Mouse (Mus musculus): ENCODE measurements around the gene Zcchc7. TPM values are rescaled to one million over a fixed set of nuclear protein-coding genes. Genes with fewer than 3 reads are reported as not detected.
"Not testable (repeated sequence)": the region's sequence is repeated elsewhere in the genome, so short reads cannot be mapped to it uniquely, and the experiment has no call there.

Gene Zcchc7
- total RNA-seq, 2 experiments from 2014 or later: 22.8 to 32.0 TPM

GRCm38 (mm10) chr4:44906399-44906798 is 150.7 kb downstream of the Zcchc7 start:
- DNase-seq (ENCODE audit: low spot score in 2 of 2): no peak

GRCm38 (mm10) chr4:44910065-44910464 is 154.4 kb downstream of the Zcchc7 start:
- no peak for DNase-seq (ENCODE audit: low spot score in 2 of 2)

DNA sequence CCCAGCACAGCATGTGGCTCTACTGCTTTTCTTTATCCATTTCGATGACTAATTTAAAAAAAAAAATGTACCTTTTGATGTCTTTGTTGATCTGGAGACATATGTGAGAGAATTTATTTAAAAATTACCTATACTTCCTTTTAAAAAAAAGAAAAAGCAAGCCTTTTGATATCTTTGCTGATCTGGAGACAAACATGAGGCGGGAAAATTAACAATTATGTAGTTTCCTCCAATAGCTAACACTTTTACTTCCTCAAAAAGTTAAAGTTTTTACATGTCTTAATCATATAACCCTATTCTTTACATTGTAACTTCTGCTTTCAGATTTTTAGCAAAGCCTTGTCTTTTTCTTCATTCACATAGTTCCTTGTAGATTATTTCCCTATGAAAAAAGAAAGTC is 155.2 kb downstream of the Zcchc7 start:
- no peak for DNase-seq (ENCODE audit: low spot score in 2 of 2)

- no peak for DNase-seq (ENCODE audit: low spot score in 2 of 2)
Measured at GRCm38 (mm10) chr4:44917312-44917848, 161.7 kb downstream of the Zcchc7 start.

DNA sequence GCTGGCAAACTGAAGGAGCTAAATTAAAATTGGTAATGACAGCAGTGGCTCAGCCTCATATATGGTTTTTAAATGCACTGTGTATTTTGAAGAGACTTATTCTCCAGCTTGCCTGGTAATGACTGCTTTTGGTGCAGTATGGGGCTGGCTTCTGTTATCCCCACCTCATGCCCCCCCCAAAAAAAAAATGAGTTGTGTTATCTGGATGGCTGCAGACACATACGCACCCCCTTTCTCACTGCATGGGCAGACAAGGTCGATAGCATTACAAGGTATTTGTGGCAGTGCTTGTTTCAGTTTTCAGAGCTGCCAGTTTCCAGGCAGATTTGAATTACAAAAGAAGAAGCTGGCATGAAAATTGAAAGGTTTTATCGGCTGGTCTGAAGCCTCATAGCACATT is 162.2 kb downstream of the Zcchc7 start:
- no peak for DNase-seq (ENCODE audit: low spot score in 2 of 2)

DNA sequence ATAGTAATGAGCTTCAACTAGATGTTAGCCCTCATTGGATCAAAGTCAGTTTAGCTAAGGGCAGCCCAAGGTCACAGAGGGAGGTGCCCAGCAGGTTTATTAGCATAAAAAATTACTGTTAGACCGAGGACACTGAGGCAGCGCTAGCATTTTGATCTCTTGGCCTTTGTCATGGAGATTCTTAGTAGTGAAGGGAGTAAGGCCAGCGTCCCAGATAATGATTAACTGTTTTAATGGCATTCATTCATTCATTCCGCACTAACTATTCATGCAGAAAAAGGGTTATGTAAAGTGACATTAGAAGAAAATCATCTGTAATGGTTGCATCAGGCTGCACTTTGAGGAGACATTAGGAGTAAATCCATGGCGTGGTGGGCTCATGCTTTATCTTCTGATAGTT is 165.2 kb downstream of the Zcchc7 start:
- no peak for DNase-seq (ENCODE audit: low spot score in 2 of 2)

GRCm38 (mm10) chr4:44922466-44923128 is 166.9 kb downstream of the Zcchc7 start:
- no peak for DNase-seq (ENCODE audit: low spot score in 2 of 2)

DNA sequence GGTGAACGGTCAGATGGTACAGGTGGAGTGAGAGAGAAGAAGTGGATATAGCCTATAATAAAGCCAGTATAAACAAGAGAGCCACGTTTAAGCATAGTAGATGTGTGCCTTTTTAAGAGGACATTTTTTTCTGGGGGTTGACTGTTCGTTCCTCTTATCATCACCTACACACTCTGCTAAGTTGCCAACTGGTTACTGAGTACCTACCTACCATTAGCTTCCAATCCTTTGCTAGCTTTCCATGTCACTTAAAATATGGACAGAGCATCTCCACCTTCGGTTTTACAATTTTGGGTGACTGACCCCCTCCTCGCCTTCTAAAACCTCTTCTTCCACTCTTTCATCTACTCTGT is 167.4 kb downstream of the Zcchc7 start:
- no peak for DNase-seq (ENCODE audit: low spot score in 2 of 2)

- no peak for DNase-seq (ENCODE audit: low spot score in 2 of 2)
Measured at GRCm38 (mm10) chr4:44927934-44928333, 172.3 kb downstream of the Zcchc7 start.

DNA sequence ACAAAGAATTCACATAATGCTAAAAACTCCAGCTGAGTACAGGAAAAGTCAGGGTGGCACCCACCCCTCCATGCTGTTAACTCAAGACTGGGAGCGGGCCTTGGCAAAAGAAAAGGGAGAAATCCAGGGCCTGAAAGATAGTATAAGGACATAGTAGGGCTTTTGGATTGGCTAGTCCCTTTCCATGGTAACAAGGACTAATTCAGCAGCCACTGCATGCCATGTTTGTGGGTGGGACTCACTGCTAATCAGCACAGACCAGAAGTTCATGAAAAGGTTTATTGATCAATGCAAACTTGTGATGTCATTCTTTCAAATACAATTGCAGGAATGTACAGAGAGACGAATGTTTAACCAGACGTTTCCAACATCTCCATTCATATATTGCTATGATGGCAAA is 173.1 kb downstream of the Zcchc7 start:
- no peak for DNase-seq (ENCODE audit: low spot score in 2 of 2)

- DNase-seq (ENCODE audit: low spot score in 2 of 2): no peak
Measured at GRCm38 (mm10) chr4:44930406-44930805, 174.7 kb downstream of the Zcchc7 start.

- DNase-seq (ENCODE audit: low spot score in 2 of 2): no peak
Measured at GRCm38 (mm10) chr4:44931732-44932131, 176.1 kb downstream of the Zcchc7 start.

GRCm38 (mm10) chr4:44938359-44939340 is 183.0 kb downstream of the Zcchc7 start:
- no peak for DNase-seq (ENCODE audit: low spot score in 2 of 2)

- DNase-seq (ENCODE audit: low spot score in 2 of 2): no peak
Measured at GRCm38 (mm10) chr4:44939576-44940249, 184.0 kb downstream of the Zcchc7 start.

- no peak for DNase-seq (ENCODE audit: low spot score in 2 of 2)
Measured at GRCm38 (mm10) chr4:44940286-44940685, 184.6 kb downstream of the Zcchc7 start.

DNA sequence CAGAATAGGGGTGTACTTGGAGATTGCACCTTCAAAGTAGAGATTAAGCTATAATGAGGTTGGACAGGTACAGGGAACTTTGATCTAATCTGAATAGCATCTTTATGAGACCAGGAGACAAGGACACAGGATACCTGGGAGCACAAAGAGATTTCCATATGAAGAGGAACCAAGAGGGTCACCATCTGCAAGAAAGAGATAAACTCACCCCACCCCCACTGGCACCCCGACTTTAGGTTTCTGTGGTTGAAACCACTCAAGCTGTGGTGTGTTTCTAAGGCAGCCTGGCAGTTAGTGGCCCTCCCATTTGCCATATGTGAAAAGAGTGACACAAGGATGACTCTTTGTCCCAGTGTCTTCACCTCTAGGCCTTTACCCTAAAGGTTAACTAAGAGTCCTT is 186.6 kb downstream of the Zcchc7 start:
- no peak for DNase-seq (ENCODE audit: low spot score in 2 of 2)

GRCm38 (mm10) chr4:44943480-44943879 is 187.8 kb downstream of the Zcchc7 start:
- no peak for DNase-seq (ENCODE audit: low spot score in 2 of 2)

GRCm38 (mm10) chr4:44944426-44945075 is 188.9 kb downstream of the Zcchc7 start:
- DNase-seq (ENCODE audit: low spot score in 2 of 2): no peak

GRCm38 (mm10) chr4:44946126-44946525 is 190.4 kb downstream of the Zcchc7 start:
- not testable (repeated sequence) for DNase-seq (ENCODE audit: low spot score in 2 of 2)

DNA sequence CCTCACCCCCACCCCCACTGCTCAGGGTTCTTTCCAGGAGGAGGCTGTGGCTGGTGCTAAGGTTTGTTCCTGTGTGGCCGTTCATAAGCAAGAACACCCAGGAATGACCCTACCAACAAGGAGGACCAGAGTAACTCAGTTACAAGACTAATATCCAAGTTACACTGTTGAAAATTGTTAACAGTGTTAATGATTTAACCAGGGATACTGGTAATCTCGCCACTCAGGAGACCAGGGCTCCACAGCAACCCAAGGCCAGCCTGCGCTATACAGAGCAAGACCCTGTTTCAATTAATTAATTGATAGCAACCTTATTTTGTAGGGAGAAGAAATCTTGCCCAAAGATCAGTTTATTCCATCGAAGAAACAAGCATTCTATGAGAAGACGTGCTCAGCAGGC is 191.8 kb downstream of the Zcchc7 start:
- DNase-seq (ENCODE audit: low spot score in 2 of 2): no peak

DNA sequence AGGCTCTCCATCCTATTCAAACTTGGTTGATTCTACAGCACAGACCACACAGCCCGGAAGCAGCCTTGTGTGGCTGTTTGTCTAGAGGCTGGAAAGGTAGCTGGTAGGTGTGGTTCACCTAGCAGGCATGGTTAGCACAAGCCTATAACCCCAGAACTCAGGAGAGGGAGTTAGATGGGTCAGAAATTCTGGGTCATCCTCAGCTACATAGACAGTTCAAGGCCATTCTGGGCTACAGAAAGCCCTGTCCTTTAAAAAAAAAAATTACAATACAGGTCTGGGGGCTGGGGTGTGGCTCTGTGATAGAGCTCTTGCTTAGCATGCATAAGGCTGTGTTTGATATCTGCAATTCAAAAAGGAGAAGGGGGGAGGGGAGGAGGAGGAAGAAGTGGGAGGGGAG is 192.6 kb downstream of the Zcchc7 start:
- DNase-seq (ENCODE audit: low spot score in 2 of 2): no peak

Measured in gastrocnemius, postnatal 4 days (tissue).